Mouse (Mus musculus): Measurements from ENCODE around the gene Rdh13. TPM values are rescaled to one million over a fixed set of nuclear protein-coding genes. Genes with fewer than 3 reads are reported as not detected.

Rdh13 gene
- polyA plus RNA-seq (2012; ENCODE audit: insufficient read depth, insufficient read length, low replicate concordance, missing spikeins) = not detected in 2 replicates

GRCm38 (mm10) chr7:4445216-4445791 lies at the start of gene Rdh13:
Rdh13 (minus strand) TSS chr7:4445649.
- under 1% methylated on average over 35 of the region's 35 CpGs for WGBS
- peaks cover 7% of the 10 kb centered on the region; the same call in 1 of the 2 replicates for H3K4me1 ChIP-seq (ENCODE audit: control insufficient read depth, insufficient read depth, low read length)
- H3K27ac ChIP-seq (ENCODE audit: insufficient read depth, low read depth, low read length) = peak within 1 kb of the TSS; percentile 73
- H3K4me3 ChIP-seq (ENCODE audit: insufficient read depth, low read depth, low read length) = peak within 1 kb of the TSS; percentile 96
- no peak for TF ChIP-seq CTCF (IDR thresholded peaks at IDR 0.05; ENCODE audit: insufficient read depth, low read depth, low read length)
- TF ChIP-seq POLR2A (IDR thresholded peaks at IDR 0.05; ENCODE audit: insufficient read depth, low read depth, low read length) = peak; percentile 56; the same call in 1 of the 2 replicates

DNA sequence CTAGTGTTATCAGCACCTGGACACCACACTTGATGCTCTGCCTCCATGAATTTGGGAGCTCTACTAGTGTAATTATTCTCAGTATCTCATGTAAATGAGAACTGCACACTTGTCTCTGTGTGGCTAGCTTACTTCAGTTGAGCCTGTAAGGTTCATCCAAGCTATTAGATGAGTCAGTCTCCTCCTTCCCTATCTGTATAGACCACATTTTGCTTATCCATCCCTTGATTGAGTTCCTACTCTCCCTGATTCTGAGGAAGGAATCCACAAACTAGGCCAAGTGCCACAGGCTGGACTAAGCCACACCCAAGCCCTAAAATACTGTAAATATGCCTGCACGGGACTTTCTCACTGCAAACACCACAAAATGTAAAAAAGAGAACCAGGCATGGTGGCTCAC lies 48.5 kb upstream of the Rdh13 start:
- no peak for TF ChIP-seq CTCF (IDR thresholded peaks at IDR 0.05; ENCODE audit: insufficient read depth, low read depth, low read length)
- no peak for TF ChIP-seq POLR2A (IDR thresholded peaks at IDR 0.05; ENCODE audit: insufficient read depth, low read depth, low read length)

GRCm38 (mm10) chr7:4492284-4493224 lies 47.1 kb upstream of the Rdh13 start:
- 79% methylated on average over 13 of the region's 13 CpGs for WGBS
- no peak for TF ChIP-seq CTCF (IDR thresholded peaks at IDR 0.05; ENCODE audit: insufficient read depth, low read depth, low read length)
- TF ChIP-seq POLR2A (IDR thresholded peaks at IDR 0.05; ENCODE audit: insufficient read depth, low read depth, low read length) = no peak
- peaks cover 12% of the 10 kb centered on the region for H3K4me1 ChIP-seq (ENCODE audit: control insufficient read depth, insufficient read depth, low read length)
- H3K27ac ChIP-seq (ENCODE audit: insufficient read depth, low read depth, low read length) = no peak overlapping the region
- no peak overlapping the region for H3K4me3 ChIP-seq (ENCODE audit: insufficient read depth, low read depth, low read length)

More for the DNA sequence above, 48.5 kb upstream of the Rdh13 start:
- peaks cover 21% of the 10 kb centered on the region for H3K4me1 ChIP-seq (ENCODE audit: control insufficient read depth, insufficient read depth, low read length)
- 66% methylated on average over 1 of the region's 1 CpGs for WGBS
- no peak overlapping the region for H3K27ac ChIP-seq (ENCODE audit: insufficient read depth, low read depth, low read length)
- no peak overlapping the region for H3K4me3 ChIP-seq (ENCODE audit: insufficient read depth, low read depth, low read length)

GRCm38 (mm10) chr7:4491308-4491707 lies 45.9 kb upstream of the Rdh13 start:
- TF ChIP-seq CTCF (IDR thresholded peaks at IDR 0.05; ENCODE audit: insufficient read depth, low read depth, low read length) = no peak
- no peak for TF ChIP-seq POLR2A (IDR thresholded peaks at IDR 0.05; ENCODE audit: insufficient read depth, low read depth, low read length)
- Histone ChIP-seq H3K4me3 (ENCODE audit: insufficient read depth, low read depth, low read length) (no peak overlapping the region), H3K27ac (ENCODE audit: insufficient read depth, low read depth, low read length) (no peak overlapping the region), H3K4me1 (ENCODE audit: control insufficient read depth, insufficient read depth, low read length) (peaks cover 7% of the 10 kb centered on the region; the same call in 1 of the 2 replicates)
- 74% methylated on average over 6 of the region's 6 CpGs for WGBS

- H3K27ac ChIP-seq (ENCODE audit: insufficient read depth, low read depth, low read length) = no peak overlapping the region
- 90% methylated on average over 12 of the region's 12 CpGs for WGBS
- H3K4me1 ChIP-seq (ENCODE audit: control insufficient read depth, insufficient read depth, low read length) = peaks cover 16% of the 10 kb centered on the region
- no peak overlapping the region for H3K4me3 ChIP-seq (ENCODE audit: insufficient read depth, low read depth, low read length)
- TF ChIP-seq POLR2A (IDR thresholded peaks at IDR 0.05; ENCODE audit: insufficient read depth, low read depth, low read length) (no peak), CTCF (IDR thresholded peaks at IDR 0.05; ENCODE audit: insufficient read depth, low read depth, low read length) (no peak)
Observed at GRCm38 (mm10) chr7:4482281-4482680, 36.8 kb upstream of the Rdh13 start.

DNA sequence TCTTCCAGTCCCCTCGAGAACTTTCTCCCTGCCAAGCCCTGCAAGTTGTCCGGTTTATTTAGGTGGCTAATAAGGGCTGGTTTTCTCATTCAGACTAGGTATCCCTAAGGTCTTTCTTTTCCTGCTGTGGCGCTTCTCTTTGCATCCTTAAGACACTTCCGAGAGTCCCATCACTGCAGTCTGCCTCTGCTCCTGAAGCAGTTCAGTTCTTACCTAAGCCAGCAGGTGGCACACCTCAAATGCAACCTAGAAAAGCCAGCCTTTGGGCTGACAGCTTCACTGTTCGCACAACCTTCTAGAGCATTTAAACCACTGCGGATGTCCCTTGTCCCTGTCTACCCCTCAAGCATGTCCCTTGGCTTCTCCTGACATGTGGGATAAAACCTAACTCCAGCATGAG lies 34.2 kb upstream of the Rdh13 start:
- 36% methylated on average over 6 of the region's 6 CpGs for WGBS
- no peak overlapping the region for H3K27ac ChIP-seq (ENCODE audit: insufficient read depth, low read depth, low read length)
- no peak overlapping the region for H3K4me3 ChIP-seq (ENCODE audit: insufficient read depth, low read depth, low read length)
- no peak for TF ChIP-seq CTCF (IDR thresholded peaks at IDR 0.05; ENCODE audit: insufficient read depth, low read depth, low read length)
- H3K4me1 ChIP-seq (ENCODE audit: control insufficient read depth, insufficient read depth, low read length) = peaks cover 19% of the 10 kb centered on the region

GRCm38 (mm10) chr7:4478796-4479291 lies 33.4 kb upstream of the Rdh13 start:
- Histone ChIP-seq H3K27ac (ENCODE audit: insufficient read depth, low read depth, low read length) (no peak overlapping the region), H3K4me3 (ENCODE audit: insufficient read depth, low read depth, low read length) (peak overlapping the region; percentile 33), H3K4me1 (ENCODE audit: control insufficient read depth, insufficient read depth, low read length) (peaks cover 19% of the 10 kb centered on the region)
- no peak for TF ChIP-seq POLR2A (IDR thresholded peaks at IDR 0.05; ENCODE audit: insufficient read depth, low read depth, low read length)
- TF ChIP-seq CTCF (IDR thresholded peaks at IDR 0.05; ENCODE audit: insufficient read depth, low read depth, low read length) = no peak
- WGBS = 13% methylated on average over 16 of the region's 16 CpGs

- 4% methylated on average over 39 of the region's 39 CpGs for WGBS
- Histone ChIP-seq H3K4me3 (ENCODE audit: insufficient read depth, low read depth, low read length) (peak overlapping the region; percentile 33), H3K27ac (ENCODE audit: insufficient read depth, low read depth, low read length) (no peak overlapping the region), H3K4me1 (ENCODE audit: control insufficient read depth, insufficient read depth, low read length) (peaks cover 19% of the 10 kb centered on the region)
- no peak for TF ChIP-seq CTCF (IDR thresholded peaks at IDR 0.05; ENCODE audit: insufficient read depth, low read depth, low read length)
- TF ChIP-seq POLR2A (IDR thresholded peaks at IDR 0.05; ENCODE audit: insufficient read depth, low read depth, low read length) = no peak
Observed at GRCm38 (mm10) chr7:4478021-4478795, 32.8 kb upstream of the Rdh13 start.

All from olfactory bulb, adult 2 months (tissue).